Mouse (Mus musculus) megakaryocyte-erythroid progenitor cell, adult 5-6 weeks (primary cell): ENCODE measurements around the gene Rilp. TPM values are rescaled to one million over a fixed set of nuclear protein-coding genes. Genes with fewer than 3 reads are reported as not detected.

ENCODE experiments used
- ATAC-seq: replicated peaks from 2 replicates; pipeline ENCODE4 v1.8.0; 2016; ENCODE audit warnings: mild to moderate bottlenecking, inconsistent platforms; ENCODE audit not compliant: severe bottlenecking, poor library complexity, low FRiP score, low TSS enrichment
- total RNA-seq, 2 experiments: library from RNA; stranded (forward) in 1 of 2; stranded (reverse) in 1 of 2; fragments of 200-1000, 215-1000 nt in 1 of 2; fragments of >200 nt in 1 of 2; fragmentation: Nextera tagmentation in 1 of 2; gene quantifications; 2 replicates each; pipeline ENCODE4 v1.2.3; 2014 to 2017

The Rilp gene
- total RNA-seq (2014; fragmentation: Nextera tagmentation) (1.5 TPM in 1 of 2 replicates, not detected in the other), total RNA-seq (2017) (0.72 TPM in 1 of 2 replicates, not detected in the other)

DNA sequence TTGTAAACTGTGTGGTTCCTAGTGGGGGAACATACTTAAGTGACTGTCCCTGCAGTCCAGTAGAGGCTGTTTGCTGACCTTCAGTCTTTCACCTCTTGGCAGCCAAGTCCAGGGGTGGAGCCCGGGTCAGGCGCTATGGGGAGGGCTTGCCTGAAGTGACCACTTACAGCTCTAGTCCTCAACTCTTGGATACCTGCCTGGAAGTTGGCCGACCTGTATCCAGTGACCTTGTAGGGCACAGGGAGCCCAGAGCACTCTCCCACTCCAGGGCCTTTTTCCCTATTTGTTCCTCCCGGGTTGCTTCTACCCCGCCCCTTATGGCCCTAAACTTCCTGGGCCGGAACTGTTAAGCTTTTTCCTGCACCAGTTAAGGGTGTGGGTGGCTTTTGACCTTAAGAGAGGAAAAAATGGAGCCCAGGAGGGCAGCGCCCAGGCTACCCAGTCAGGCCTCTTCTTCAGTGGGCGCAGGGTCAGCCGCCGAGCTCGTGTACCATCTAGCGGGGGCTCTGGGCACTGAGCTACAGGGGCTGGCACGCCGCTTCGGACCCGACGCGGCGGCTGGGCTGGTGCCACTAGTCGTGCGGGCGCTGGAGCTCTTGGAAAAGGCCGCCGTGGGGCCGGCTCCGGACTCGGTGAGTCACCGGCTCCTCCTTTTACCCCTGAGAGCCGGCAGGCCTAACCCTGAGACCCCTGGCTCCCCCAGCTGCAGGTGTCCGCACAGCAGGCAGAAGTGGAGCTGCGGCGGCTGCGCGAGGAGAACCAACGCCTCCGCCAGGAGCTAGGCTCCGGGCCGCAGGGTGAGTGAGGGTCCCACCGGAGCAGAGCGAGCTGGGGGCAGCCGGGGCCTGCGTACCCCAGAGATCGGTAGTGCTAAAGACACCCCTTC, at the start of gene Rilp:
Rilp (plus strand) TSS at position 354 of the 886 bp plus-strand sequence.
- peak; percentile 57 for ATAC-seq

DNA sequence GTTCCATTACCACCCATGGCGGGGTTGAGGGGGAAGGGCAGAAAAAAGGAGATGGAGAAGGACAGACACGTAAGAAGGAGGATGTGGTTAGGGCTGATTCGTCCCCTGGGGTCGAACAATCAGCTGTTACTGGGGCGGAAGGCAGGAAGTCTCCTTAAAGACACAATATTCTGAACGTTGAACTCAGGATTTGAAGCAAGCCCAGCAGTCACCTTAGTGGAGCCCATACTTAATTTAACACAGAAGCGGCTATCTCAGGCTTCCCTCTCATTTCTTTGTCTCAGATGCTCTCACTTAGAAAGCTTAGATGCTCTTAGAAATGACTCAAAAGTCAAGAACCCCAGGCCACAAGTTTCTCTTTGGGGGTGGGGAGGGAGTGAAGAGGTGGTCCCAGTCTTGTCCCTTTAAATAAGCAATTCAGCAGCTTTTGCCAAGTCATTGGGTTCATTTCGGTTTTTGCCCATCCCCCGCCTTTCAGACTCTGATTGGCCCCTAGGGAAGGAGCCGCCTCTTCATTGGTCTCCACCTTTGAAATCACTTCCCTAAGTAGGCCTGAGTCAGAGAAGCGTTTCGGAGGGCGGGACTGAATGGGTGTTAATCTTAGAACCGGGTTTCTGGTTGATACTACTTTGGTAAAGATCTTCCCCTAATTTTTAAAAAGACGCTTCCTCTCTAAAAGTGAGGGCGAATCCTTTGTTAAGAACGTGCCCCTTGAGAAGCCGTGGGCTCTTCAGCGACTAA, 49.6 kb upstream of the Rilp start:
- ATAC-seq, result peak; percentile 58

DNA sequence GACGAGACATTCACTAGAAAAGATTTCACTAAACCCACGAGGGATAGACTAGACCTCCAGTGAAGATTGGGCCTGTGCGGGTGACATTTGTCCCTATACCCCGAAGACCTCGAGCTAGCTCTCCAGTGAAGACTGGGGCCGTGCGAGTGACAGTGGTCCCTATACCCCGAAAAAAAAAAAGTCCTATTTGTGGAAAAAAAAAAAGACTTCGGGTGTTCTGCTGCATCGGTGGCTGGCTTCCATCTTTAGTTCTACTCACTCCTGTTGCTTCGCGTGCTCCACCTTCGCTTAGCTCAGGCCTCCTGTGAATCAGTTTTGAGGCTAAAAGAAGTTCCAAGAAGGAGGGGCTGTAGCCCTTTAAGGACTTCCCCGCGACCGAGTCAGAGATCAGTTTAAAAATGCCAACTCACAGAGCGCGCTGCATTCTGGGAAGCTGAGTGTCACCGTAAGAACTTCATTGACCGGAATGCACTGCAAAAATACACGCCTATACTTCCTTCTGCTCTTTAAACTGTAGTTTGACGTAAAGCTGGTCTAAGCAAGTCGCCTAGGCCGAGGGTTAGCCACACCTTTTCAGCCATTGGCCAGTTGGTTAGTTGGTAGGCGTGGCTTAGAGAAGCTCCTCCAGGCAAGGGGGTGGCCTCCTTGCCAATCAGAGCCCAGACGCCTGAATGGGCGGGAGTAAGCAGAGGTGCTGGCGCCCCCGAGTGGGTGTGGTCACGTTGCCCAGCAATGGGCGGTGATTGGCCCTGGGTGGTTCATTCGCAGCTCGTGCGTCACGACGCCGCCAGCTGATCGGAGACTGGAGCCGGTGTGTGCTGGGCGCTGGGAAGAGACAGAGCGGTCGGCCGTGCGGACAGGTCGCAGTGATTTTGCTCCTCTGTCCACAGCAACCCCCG, 48.8 kb upstream of the Rilp start, which contains the start of gene Tlcd2:
Tlcd2 (plus strand) TSS at position 872 of the 899 bp plus-strand sequence.
- peak; percentile 86 for ATAC-seq

DNA sequence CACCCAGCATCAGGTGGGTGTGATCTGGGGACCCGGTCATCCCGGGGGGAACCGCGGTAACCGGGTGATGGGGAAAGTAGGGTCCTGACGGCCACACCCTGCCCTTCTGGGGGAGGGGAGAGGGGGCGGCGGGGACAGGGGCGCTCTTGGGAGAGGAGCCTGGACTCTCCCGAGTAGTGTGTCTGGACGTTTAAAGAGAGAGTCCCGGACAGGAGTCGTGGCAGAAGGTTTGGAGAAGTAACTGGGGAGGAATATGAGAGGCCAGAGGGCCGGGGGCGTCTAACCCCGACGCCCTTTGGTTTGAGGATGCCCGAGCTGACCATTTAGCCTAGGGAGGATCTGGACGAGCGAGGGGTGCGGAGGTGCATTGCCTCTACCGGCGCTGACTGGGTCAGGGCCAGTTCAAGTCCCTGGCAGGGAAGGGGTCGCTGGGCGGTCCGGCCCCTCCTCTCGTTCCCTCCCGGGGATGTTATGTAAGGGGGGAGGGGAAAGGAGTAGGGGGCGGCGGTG, 48.1 kb upstream of the Rilp start:
- no peak for ATAC-seq

DNA sequence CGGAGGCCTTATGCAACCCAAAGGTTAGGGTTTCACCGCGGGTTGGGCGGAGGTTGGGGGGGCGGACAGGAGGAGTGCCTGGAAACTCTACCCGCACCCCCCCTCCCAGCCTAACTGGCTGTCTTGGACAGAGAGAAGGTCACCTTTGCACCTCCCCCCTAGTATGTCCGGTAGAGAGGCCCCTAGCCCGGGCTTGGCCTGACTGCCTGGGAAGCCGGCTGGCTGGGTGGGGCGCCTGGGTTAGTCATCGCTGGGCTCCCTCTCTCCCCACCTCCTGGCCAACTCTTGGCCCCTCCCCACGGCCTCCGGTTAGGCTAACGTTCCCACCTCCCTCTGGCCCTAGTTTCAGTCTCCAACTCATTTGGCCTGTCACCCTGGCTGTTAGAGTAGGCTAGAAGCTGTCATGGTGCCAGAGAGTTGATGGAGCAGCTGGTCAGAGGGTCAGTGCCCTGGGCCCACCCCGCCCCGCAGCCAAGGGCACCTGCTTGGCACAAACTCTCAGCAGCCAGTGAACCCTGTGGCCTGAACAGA, 47.6 kb upstream of the Rilp start:
- ATAC-seq, result peak; percentile 26

DNA sequence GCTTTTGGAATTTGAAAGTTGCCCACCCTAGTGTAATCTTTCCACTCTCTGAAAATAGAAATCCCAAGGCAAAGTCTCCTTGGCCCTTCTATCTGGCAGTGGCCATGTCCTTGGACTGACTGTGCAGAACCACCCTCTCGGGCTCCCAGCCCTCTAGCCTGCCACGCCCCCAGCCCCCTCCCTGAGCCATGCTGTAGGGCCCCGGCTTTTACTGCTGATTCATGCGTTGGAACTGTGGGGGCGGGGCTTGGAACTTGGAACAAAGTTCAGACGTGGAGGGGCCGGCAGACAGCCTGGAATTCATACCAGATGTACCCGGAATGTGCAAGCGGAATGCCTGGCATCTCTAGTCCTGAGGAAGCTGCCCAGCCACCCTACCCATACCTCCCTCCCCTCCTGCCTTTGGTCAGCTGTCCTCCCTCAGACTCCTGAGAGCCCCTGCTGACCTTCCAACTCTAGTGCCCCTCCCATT, 47.0 kb upstream of the Rilp start:
- peak; percentile 20; the same call in 1 of the 2 replicates for ATAC-seq

DNA sequence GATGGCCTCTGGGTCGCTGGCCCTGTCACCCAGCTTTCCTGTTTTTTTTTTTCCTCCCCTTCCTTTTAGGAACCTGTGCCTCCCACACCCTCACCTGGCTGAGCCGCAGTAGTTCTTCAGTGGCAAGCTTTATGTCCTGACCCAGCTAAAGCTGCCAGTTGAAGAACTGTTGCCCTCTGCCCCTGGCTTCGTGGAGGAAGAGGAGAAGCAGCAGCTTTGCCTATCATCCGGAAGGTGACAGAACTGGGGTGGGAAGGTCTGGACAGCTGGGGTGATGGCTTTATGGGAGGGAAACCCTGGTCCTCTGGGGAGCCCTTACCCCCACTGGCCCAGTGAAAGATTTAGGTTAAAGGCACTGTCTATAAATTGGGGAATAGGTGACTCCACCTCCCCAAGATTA, 46.3 kb upstream of the Rilp start:
- no peak for ATAC-seq

DNA sequence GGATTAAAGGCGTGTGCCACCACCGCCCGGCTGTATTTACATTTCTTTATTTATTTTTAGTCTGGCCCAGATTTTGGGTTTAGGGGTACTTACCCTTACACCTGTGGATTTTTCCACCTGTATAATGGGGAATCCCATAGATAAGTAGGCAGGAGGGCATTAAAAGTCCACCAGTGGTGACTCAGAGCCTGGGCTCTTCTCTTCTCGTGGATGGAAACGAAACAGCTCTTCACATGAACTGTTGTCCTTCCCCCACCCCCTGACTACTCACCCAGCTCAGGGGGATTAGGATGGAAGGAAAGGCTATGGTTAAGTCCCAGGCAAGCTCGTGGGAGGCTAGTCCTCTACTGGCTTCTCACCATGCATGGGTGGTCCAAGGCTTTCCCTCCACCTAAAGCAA, 45.5 kb upstream of the Rilp start:
- ATAC-seq, result no peak

DNA sequence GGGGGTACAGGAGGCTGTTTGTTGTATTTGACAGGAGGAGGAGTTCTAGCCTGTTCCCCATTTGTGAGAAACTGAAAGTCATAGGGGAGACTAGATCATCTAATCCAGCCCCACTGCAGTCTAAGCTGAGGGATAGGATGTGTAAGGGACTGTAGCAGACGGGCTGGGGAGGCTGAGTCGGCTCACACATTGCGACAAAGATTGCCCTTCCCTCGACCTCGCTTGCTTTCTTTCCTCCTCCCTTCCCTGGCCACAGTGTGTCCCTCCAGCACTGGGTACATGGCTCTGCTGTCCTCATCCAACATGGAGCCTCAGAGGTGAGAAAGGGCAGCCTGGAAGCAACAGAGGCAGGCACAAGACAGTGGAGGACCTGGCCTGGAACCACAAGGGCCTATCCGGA, 44.8 kb upstream of the Rilp start:
- ATAC-seq, result no peak

DNA sequence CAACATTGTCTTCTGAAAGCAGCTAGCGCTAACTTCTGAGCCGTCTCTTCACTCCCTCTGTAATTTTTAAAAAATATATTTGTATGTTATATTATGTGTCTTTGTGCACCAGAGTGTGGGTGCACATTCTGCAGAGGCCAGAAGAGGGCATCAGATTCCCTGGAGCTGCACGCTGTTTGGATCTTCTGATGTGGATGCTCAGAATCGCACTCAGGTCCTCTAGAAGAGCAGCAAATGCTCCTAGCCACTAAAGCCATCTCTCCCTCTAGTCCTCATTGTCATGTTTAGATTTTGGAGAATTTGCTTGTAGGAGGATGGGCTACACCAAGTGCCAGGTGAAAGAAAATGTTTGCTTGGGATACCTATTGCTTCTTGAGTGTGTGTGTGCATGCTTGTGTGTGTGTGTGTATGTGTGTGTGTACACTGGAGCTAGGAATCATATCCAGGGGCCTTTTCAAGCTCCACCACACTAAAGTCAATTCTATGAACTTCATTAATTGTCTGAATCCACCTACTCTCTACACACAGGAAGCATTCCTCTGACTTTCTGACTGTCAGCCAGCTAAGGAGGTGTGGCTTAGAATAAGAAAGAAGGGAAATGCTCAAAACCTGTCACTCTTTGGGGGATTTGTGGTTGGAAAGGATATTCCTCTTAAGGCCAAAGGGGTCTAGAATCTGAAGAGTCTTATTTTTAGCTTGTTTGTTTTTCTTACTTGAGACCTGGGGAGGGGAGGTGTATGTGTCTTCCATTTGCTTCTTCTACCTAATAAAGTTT, 43.0 kb upstream of the Rilp start:
- no peak for ATAC-seq

DNA sequence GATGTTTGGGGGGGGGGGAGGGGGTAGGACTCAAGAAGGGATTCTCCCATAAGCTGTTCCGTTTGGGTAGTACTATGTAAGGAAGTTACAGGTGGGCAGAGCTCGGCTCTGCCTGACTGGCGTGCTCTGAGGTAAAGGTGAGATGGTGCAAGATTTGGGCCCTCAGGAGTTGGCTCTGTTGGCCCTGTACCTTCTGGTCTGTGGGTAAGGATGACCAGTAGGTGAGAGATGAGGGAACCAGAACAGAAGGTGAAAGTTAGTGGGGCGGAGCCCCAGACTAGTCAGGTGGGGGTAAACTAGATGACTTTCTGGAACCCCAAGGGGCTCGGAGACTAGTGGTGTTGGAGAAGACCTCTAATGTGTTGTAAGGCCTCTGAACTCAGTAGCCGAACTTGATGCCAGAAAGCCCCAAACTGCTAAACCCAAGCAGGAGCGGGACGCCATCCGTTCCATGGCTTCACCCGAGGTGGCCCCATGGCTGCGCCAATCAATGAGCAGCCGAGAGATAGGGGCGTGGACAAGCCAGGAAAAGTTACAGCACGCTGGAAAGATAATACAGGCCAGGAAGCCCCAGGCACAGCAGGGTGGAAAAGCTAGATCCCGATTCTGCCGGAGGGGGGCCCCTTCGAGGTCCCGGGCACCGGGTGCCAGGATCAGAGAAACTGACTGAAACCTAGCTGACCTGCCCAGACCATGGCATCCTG, 42.2 kb upstream of the Rilp start:
- ATAC-seq, result peak; percentile 78

DNA sequence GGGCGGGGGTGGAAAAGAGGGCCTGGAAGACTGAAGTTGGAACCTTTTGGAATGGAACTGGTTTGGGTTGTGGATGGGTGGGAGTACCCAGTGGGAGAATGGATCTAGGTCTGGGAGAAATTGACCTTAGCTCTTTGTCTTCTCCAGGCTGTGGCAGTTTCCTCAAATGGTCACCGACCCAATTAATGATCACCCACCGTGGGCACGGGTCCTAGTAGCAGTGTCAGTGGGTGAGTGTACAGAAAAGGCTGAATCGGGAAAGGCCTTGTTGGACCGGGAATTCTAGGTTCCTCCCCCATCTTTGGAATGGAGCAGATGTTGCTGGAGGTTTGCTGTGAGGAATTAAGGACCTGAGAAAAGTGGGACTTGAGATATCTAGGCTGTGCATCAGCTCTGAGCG, 41.5 kb upstream of the Rilp start:
- ATAC-seq, result no peak; the same call in 1 of the 2 replicates

DNA sequence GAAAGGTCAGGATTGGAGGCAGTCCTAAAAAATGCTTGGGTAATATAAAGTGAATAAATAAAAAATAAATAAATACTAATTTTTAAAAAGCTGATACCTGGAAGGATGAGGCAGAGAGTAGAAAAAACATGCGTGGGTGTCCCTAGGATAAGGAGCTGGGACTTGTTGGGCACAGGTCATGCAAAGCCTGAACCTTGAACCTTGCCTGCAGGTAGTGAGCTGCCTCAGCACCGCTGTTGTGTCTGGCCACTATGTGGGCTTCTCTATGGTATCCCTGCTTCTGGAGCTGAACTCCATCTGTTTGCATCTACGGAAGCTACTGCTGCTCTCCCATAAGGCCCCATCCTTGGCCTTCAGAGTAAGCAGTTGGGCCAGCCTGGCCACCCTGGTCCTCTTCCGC, 40.6 kb upstream of the Rilp start:
- no peak for ATAC-seq

DNA sequence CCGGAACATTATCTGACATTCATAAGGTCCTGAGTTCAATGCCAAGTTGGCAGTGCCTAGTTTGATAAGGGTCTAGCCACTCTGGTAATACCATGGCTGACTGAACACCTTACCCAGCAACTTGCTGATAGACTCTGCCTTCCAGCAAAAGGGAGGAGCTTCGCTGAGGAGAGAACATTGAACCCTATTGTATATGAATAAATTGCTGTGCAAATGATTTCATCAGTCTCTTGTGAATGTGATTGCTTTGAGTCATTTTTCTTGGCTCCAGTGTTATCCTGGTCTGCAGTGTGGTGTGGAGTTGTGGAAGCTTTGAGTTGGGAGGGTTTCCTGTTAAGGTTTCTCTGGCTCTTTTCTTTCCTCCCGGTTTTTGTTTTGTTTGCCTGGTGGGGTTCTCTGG, 39.2 kb upstream of the Rilp start:
- ATAC-seq, result 0 out of 2 replicates have a peak, but pooled peaks have one; percentile 35

DNA sequence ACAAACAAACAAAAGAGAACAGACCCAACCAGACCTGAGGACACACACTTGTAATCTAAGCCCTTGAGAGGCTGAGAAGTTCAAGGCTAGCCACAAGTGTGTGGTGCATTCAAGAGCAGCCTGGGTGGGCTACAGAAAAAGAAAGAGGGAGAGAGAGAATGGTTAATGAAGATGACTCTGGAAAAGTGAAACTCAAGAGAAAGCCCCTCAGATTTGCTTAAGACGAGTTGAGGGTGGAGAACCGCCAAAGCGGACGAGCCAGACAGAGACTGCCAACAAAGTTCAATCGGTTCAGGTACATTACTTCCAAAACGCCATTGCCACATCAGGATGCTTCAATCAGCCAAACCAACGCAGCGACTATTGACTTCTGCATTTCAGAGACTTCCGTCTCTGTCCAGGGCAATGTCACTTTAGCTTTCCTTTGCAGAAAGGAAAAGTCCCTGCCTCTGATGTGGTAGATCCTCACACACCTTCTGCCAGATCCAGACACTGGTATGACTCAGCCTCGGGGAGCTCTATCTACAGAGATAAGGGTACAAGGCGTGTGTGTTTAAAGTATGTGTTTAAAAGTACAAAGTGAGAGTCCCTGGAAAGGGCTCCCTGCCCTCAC, 37.3 kb upstream of the Rilp start:
- ATAC-seq, result peak; percentile 67

DNA sequence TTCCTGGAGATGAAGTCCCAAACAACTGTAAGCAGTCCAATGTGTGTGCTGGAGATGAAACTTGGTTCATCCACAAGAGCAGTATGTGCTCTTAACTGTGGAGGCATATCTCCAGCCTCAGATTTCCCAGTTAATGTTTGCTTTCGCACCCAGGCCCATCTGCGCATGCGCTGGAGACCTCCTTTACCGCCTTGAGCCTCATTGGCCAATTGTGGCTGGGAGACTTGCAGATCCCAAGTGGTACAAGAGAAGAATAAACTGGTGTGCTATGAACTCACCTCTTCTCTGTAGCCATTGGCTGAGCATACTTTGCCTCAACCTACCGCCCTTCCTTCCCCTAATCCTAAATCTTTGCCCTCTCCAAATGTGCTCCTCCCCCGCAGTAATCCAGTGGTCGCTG, 36.5 kb upstream of the Rilp start:
- ATAC-seq, result no peak

DNA sequence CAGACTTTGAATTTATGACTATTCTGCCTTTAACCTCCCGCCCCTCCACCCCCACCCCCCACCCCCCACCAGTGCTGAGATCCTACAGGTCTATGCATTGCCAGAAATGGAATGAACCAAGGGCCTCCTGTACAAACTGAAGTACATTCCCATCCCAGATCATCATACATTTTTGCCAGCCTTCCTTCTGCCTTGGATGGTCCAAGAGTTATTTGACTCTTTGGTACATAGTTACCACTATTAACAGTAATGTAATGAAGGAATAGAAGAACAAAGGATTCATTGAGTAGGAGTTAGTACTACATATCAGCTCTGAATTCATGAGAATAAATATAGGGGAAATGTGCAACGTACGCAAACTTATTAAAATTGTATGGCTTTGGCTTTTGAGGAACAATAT, 23.7 kb upstream of the Rilp start:
- ATAC-seq, result 0 out of 2 replicates have a peak, but pooled peaks have one; percentile 3
